Mouse (Mus musculus): ENCODE data around the gene Ppa1. TPM values are rescaled to one million over a fixed set of nuclear protein-coding genes. Genes with fewer than 3 reads are reported as not detected.

Gene Ppa1
- polyA plus RNA-seq, 1 experiment from 2014 or later, result 218 TPM

DNA sequence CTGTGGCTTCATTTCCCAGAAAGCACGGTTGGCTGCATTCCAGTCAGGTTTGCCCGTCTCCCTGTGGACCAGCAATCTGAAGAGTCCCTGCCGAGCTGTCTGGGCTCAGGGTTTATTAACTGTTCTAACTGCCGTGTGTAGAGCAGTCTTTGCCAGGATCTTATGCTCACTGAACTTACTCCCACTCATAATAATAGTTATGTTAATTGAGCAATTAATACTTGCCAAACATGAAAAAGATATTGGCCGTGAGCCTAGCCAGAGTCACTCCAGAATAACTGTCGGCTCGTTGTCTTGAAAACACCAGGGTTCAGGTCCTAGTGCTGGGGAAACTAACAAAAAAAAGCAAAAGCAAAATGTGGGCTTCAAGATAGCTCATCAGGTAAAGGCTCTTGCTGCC is 20.9 kb downstream of the Ppa1 start:
- H3K27me3 ChIP-seq (replicated peaks; ENCODE audit: control insufficient read depth, insufficient read depth, low read length), result no peaks in the 10 kb centered on the region
- peaks cover 46% of the 10 kb centered on the region for H3K36me3 ChIP-seq (ENCODE audit: control insufficient read depth, insufficient read depth, low read length)
- H3K27ac ChIP-seq (ENCODE audit: low read depth, low read length), result no peak overlapping the region
- no peak overlapping the region for H3K9ac ChIP-seq (ENCODE audit: low read depth, low read length)
- no peak for ATAC-seq (replicated peaks; ENCODE audit: low FRiP score)
- no peaks in the 10 kb centered on the region for H3K9me3 ChIP-seq (ENCODE audit: control insufficient read depth, low read length)
- 90% methylated on average over 7 of the region's 7 CpGs for WGBS
- no peak overlapping the region for H3K4me3 ChIP-seq (ENCODE audit: low read depth, low read length)
- H3K4me2 ChIP-seq, result no peak overlapping the region
- no peaks in the 10 kb centered on the region; the same call in 1 of the 2 replicates for H3K4me1 ChIP-seq (replicated peaks; ENCODE audit: control insufficient read depth, insufficient read depth, low read length)
- no peak for DNase-seq (ENCODE audit: low spot score)

GRCm38 (mm10) chr10:61669896-61670295 is 21.5 kb downstream of the Ppa1 start:
- Histone ChIP-seq H3K4me2 (no peak overlapping the region), H3K4me3 (ENCODE audit: low read depth, low read length) (no peak overlapping the region), H3K9me3 (ENCODE audit: control insufficient read depth, low read length) (no peaks in the 10 kb centered on the region), H3K27me3 (replicated peaks; ENCODE audit: control insufficient read depth, insufficient read depth, low read length) (no peaks in the 10 kb centered on the region), H3K9ac (ENCODE audit: low read depth, low read length) (no peak overlapping the region), H3K27ac (ENCODE audit: low read depth, low read length) (no peak overlapping the region), H3K4me1 (replicated peaks; ENCODE audit: control insufficient read depth, insufficient read depth, low read length) (no peaks in the 10 kb centered on the region; the same call in 1 of the 2 replicates), H3K36me3 (ENCODE audit: control insufficient read depth, insufficient read depth, low read length) (peaks cover 46% of the 10 kb centered on the region)
- ATAC-seq (replicated peaks; ENCODE audit: low FRiP score) (no peak; the same call in 1 of the 2 replicates), DNase-seq (ENCODE audit: low spot score) (no peak)

DNA sequence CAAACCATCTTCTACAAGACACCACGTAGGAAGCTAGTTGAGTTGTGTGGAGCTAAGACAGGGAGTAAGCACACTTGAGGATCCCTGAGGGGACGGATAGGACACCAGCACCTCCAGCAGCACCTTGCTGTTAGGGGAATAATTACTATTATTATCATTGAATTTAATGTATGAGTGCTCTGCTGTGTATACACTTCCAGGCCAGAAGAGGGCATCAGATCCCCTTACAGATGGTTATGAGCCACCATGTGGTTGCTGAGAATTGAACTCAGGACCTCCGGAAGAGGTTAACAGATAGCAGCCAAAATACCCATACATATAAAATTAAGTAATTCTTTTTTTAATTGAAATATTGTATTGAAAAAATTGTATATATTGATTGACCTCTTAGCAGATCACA is 22.4 kb downstream of the Ppa1 start:
- no peak overlapping the region for H3K9ac ChIP-seq (ENCODE audit: low read depth, low read length)
- H3K9me3 ChIP-seq (ENCODE audit: control insufficient read depth, low read length), result no peaks in the 10 kb centered on the region
- no peak overlapping the region for H3K4me3 ChIP-seq (ENCODE audit: low read depth, low read length)
- H3K4me2 ChIP-seq, result no peak overlapping the region
- ATAC-seq (replicated peaks; ENCODE audit: low FRiP score), result no peak
- H3K4me1 ChIP-seq (replicated peaks; ENCODE audit: control insufficient read depth, insufficient read depth, low read length), result no peaks in the 10 kb centered on the region; the same call in 1 of the 2 replicates
- H3K36me3 ChIP-seq (ENCODE audit: control insufficient read depth, insufficient read depth, low read length), result peaks cover 47% of the 10 kb centered on the region
- H3K27me3 ChIP-seq (replicated peaks; ENCODE audit: control insufficient read depth, insufficient read depth, low read length), result no peaks in the 10 kb centered on the region
- DNase-seq (ENCODE audit: low spot score), result no peak
- H3K27ac ChIP-seq (ENCODE audit: low read depth, low read length), result no peak overlapping the region
- WGBS, result 90% methylated on average over 3 of the region's 3 CpGs

DNA sequence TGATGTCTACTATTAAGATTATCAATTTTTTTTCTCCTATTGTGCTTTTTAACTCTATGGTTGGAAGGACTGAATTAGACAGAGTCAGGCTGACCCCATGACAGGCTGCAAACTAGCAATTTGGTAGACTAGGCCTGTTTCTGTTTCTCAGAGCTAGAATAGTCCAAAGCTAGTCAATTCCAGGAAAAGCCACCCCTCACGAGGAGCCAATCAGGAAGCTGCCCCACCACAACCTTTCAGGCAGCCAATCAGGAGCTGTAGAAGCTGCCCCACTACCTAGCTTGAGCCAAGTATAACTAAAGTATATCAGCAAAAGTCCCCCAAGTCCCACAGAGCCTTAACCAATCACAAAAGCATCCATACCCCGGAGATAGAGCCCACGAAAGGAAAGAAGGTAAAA is 27.6 kb downstream of the Ppa1 start:
- Histone ChIP-seq H3K4me2 (0 out of 2 replicates have a peak overlapping the region, but pooled peaks have one; percentile 31), H3K4me1 (replicated peaks; ENCODE audit: control insufficient read depth, insufficient read depth, low read length) (peaks cover 6% of the 10 kb centered on the region), H3K4me3 (ENCODE audit: low read depth, low read length) (no peak overlapping the region), H3K27ac (ENCODE audit: low read depth, low read length) (peak overlapping the region; percentile 25), H3K36me3 (ENCODE audit: control insufficient read depth, insufficient read depth, low read length) (peaks cover 18% of the 10 kb centered on the region), H3K9me3 (ENCODE audit: control insufficient read depth, low read length) (no peaks in the 10 kb centered on the region), H3K27me3 (replicated peaks; ENCODE audit: control insufficient read depth, insufficient read depth, low read length) (no peaks in the 10 kb centered on the region), H3K9ac (ENCODE audit: low read depth, low read length) (no peak overlapping the region)
- DNase-seq (ENCODE audit: low spot score), result no peak
- 55% methylated on average over 3 of the region's 3 CpGs for WGBS
- ATAC-seq (replicated peaks; ENCODE audit: low FRiP score), result peak; percentile 60

DNA sequence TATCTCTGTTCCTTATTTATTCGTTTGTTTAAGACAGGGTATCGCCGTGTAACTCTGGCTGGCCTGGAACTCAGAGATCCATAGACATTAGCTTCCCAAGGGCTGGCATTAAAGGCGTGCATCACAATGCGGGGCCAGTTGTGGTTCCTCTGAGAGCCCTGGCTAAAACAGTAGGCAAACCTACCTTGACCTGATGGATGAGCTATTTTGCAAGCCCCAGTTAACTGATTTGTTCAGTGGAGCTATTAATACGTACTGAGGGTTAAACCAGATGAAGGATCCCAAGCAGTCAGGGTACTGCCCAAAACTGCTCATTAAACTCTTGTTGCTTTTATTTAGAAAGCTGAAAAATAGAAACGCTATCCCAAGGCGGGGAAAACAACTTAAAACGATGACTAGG is 31.2 kb downstream of the Ppa1 start:
- no peaks in the 10 kb centered on the region for H3K27me3 ChIP-seq (replicated peaks; ENCODE audit: control insufficient read depth, insufficient read depth, low read length)
- peaks cover 7% of the 10 kb centered on the region for H3K36me3 ChIP-seq (ENCODE audit: control insufficient read depth, insufficient read depth, low read length)
- H3K9me3 ChIP-seq (ENCODE audit: control insufficient read depth, low read length), result no peaks in the 10 kb centered on the region
- H3K27ac ChIP-seq (ENCODE audit: low read depth, low read length), result peak overlapping the region; percentile 71
- peak overlapping the region; percentile 97 for H3K4me3 ChIP-seq (ENCODE audit: low read depth, low read length)
- H3K4me2 ChIP-seq, result peak overlapping the region; percentile 84
- H3K9ac ChIP-seq (ENCODE audit: low read depth, low read length), result peak overlapping the region; percentile 90
- H3K4me1 ChIP-seq (replicated peaks; ENCODE audit: control insufficient read depth, insufficient read depth, low read length), result peaks cover 16% of the 10 kb centered on the region
- ATAC-seq (replicated peaks; ENCODE audit: low FRiP score) (no peak), DNase-seq (ENCODE audit: low spot score) (no peak)
- WGBS, result 42% methylated on average over 9 of the region's 9 CpGs

DNA sequence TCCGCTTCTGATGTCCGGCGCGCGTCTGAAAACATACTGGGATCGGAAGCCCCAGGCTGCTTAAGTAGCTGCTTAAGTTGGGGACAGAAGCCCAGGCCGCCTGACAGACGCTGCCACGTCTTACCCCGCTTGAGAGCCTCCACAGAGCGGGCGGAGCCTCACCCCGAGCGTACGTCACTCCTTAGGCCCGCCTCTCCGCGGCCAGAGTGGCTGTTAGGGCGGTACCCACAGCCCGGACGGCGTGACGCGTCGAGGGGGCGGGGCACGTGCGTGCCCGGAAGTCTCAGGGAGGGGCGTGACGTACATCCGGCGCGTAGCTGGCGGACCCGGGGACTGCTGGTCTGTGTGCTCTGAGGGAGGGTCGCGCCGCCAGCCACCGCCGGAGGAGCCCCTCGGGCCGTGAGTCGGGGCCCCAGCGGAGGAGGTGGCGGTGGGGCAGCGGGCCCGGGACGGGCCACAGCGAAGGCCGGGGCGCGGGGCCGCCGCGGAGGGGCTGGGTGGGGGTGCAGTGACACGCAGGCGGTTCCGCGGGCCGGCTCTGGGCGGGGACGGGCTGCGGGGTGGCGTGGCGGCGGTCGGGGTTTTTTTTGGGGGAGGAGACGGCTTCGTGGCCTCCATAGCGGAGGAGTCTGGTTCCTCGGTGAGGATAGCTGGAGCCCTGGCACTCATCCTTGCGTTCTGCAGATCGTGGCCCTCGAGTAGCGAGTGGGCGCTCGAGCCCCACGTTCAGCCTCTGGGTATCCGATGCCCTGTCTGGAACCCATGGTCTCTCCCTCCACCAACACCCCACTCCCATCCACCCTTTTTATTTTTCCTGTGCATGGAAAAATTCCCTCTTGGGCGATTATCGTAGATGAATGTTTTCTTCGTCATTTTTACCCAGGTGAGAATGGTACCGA is 31.9 kb downstream of the Ppa1 start, which contains the start of gene Sar1a:
TSS of gene Sar1a (plus strand) at position 285 of the 899 bp plus-strand sequence.
- Histone ChIP-seq H3K4me1 (replicated peaks; ENCODE audit: control insufficient read depth, insufficient read depth, low read length) (peaks cover 16% of the 10 kb centered on the region), H3K9ac (ENCODE audit: low read depth, low read length) (peak within 1 kb of the TSS; percentile 90), H3K4me3 (ENCODE audit: low read depth, low read length) (peak within 1 kb of the TSS; percentile 97), H3K27ac (ENCODE audit: low read depth, low read length) (peak within 1 kb of the TSS; percentile 71), H3K36me3 (ENCODE audit: control insufficient read depth, insufficient read depth, low read length) (peaks cover 4% of the 10 kb centered on the region), H3K9me3 (ENCODE audit: control insufficient read depth, low read length) (no peaks in the 10 kb centered on the region), H3K4me2 (peak within 1 kb of the TSS; percentile 96), H3K27me3 (replicated peaks; ENCODE audit: control insufficient read depth, insufficient read depth, low read length) (no peaks in the 10 kb centered on the region)
- ATAC-seq (replicated peaks; ENCODE audit: low FRiP score), result peak; percentile 98
- WGBS, result under 1% methylated on average over 79 of the region's 84 CpGs
- peak; percentile 99 for DNase-seq (ENCODE audit: low spot score)

- H3K27me3 ChIP-seq (replicated peaks; ENCODE audit: control insufficient read depth, insufficient read depth, low read length), result no peaks in the 10 kb centered on the region
- no peaks in the 10 kb centered on the region for H3K4me1 ChIP-seq (replicated peaks; ENCODE audit: control insufficient read depth, insufficient read depth, low read length)
- no peak overlapping the region for H3K4me3 ChIP-seq (ENCODE audit: low read depth, low read length)
- H3K4me2 ChIP-seq, result no peak overlapping the region
- WGBS, result 86% methylated on average over 8 of the region's 8 CpGs
- peaks cover 63% of the 10 kb centered on the region for H3K36me3 ChIP-seq (ENCODE audit: control insufficient read depth, insufficient read depth, low read length)
- no peak for ATAC-seq (replicated peaks; ENCODE audit: low FRiP score)
- H3K9me3 ChIP-seq (ENCODE audit: control insufficient read depth, low read length), result no peaks in the 10 kb centered on the region
- no peak overlapping the region for H3K27ac ChIP-seq (ENCODE audit: low read depth, low read length)
- DNase-seq (ENCODE audit: low spot score), result no peak
- H3K9ac ChIP-seq (ENCODE audit: low read depth, low read length), result no peak overlapping the region
Measured at GRCm38 (mm10) chr10:61689405-61689804, 41.1 kb downstream of the Ppa1 start.

DNA sequence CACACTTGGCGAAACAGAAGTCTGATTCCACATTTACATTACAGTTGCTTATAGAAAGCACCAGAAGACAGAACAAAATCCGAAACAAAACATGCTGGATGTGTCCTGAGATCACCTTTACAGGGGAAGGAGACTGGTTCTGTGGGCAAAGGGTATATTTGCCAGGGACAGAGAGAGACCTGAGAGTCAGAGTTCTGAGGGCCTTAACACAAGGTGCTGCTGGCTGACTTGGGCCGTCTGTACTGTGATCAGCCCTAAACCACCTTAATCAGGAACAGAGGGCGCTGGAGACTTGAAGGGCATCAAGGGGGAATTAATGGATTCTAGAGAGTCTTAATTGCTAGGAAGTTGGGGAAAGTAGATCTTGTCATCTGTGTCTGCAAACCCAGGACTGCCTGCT is 45.2 kb downstream of the Ppa1 start:
- Histone ChIP-seq H3K36me3 (ENCODE audit: control insufficient read depth, insufficient read depth, low read length) (peaks cover 36% of the 10 kb centered on the region), H3K9me3 (ENCODE audit: control insufficient read depth, low read length) (no peaks in the 10 kb centered on the region), H3K4me1 (replicated peaks; ENCODE audit: control insufficient read depth, insufficient read depth, low read length) (peaks cover 15% of the 10 kb centered on the region), H3K4me2 (no peak overlapping the region), H3K9ac (ENCODE audit: low read depth, low read length) (no peak overlapping the region), H3K27me3 (replicated peaks; ENCODE audit: control insufficient read depth, insufficient read depth, low read length) (no peaks in the 10 kb centered on the region), H3K4me3 (ENCODE audit: low read depth, low read length) (no peak overlapping the region), H3K27ac (ENCODE audit: low read depth, low read length) (no peak overlapping the region; the same call in 1 of the 2 replicates)
- 70% methylated on average over 4 of the region's 4 CpGs for WGBS
- DNase-seq (ENCODE audit: low spot score) (no peak), ATAC-seq (replicated peaks; ENCODE audit: low FRiP score) (no peak)
